Mouse (Mus musculus) kidney, postnatal 0 days (tissue): ENCODE results near the gene Pwp1. TPM values are rescaled to one million over a fixed set of nuclear protein-coding genes. Genes with fewer than 3 reads are reported as not detected.
A peak's percentile ranks its signal among the peaks of the same experiment; 100 is the strongest.

ENCODE experiments used
- ATAC-seq: fragments of 200-750 bp; cut with Nextera tagmentation; replicated peaks from 2 replicates; pipeline ENCODE4 v1.8.0; 2017; ENCODE audit warnings: low read depth, moderate number of reproducible peaks, moderate TSS enrichment, moderate library complexity; ENCODE audit not compliant: low FRiP score
- DNase-seq: peaks from one replicate; pipeline ENCODE4 v3.0.0-alpha.2; 2016; ENCODE audit warnings: low spot score
- H3K27ac ChIP-seq: fragments of 300-500 bp; sonication (generic); 2 replicates; pipeline ENCODE4 v1.5.1; 2014; ENCODE audit warnings: mild to moderate bottlenecking
- H3K27me3 ChIP-seq: fragments of 300-500 bp; sonication (generic); 2 replicates; pipeline ENCODE4 v1.6.1; 2014; ENCODE audit warnings: low read length, mixed read lengths; ENCODE audit not compliant: insufficient read depth
- H3K36me3 ChIP-seq: fragments of 300-500 bp; sonication (generic); 2 replicates; pipeline ENCODE4 v1.6.1; 2014; ENCODE audit warnings: low read length, mixed read lengths; ENCODE audit not compliant: insufficient read depth
- H3K4me1 ChIP-seq: fragments of 300-500 bp; sonication (generic); replicated peaks from 2 replicates; pipeline ENCODE4 v1.6.1; 2014; ENCODE audit warnings: antibody characterized with exemption, low read length, mixed read lengths; ENCODE audit not compliant: insufficient read depth
- H3K4me2 ChIP-seq: fragments of 300-500 bp; sonication (generic); 2 replicates; pipeline ENCODE4 v1.6.1; 2014; ENCODE audit warnings: mild to moderate bottlenecking, low read length, moderate library complexity, mixed read lengths
- H3K4me3 ChIP-seq: fragments of 300-500 bp; sonication (generic); replicated peaks from 2 replicates; pipeline ENCODE4 v1.5.1; 2014; ENCODE audit warnings: low read depth, low read length
- H3K9ac ChIP-seq: fragments of 300-500 bp; sonication (generic); 2 replicates; pipeline ENCODE4 v1.6.1; 2014; ENCODE audit warnings: low read depth, low read length
- H3K9me3 ChIP-seq: fragments of 300-500 bp; sonication (generic); replicated peaks from 2 replicates; pipeline ENCODE4 v1.6.1; 2016; ENCODE audit warnings: low read length, inconsistent platforms, mixed read lengths
- CTCF ChIP-seq: IDR thresholded peaks from 2 replicates; pipeline ENCODE4 v1.5.1; 2016; ENCODE audit warnings: antibody characterized with exemption, low read depth, mild to moderate bottlenecking, moderate library complexity
- WGBS: fragments of 180-500 bp; shearing (Covaris S2); extraction: QIAGEN DNeasy Blood & Tissue Kit; methylation state at CpG from one replicate; pipeline ENCODE4 v1.1.7; 2014; 5-methylcytosine and 5-hydroxymethylcytosine counted together
- polyA plus RNA-seq: library from polyadenylated mRNA; unstranded; fragments of >200 nt; fragmentation: Nextera tagmentation; extraction: Ambion mirVana; gene quantifications from 2 replicates; pipeline ENCODE4 v1.2.1, GENCODE M21; 2015

Pwp1 gene
- polyA plus RNA-seq, 1 experiment from 2014 or later, result 55.6 TPM

DNA sequence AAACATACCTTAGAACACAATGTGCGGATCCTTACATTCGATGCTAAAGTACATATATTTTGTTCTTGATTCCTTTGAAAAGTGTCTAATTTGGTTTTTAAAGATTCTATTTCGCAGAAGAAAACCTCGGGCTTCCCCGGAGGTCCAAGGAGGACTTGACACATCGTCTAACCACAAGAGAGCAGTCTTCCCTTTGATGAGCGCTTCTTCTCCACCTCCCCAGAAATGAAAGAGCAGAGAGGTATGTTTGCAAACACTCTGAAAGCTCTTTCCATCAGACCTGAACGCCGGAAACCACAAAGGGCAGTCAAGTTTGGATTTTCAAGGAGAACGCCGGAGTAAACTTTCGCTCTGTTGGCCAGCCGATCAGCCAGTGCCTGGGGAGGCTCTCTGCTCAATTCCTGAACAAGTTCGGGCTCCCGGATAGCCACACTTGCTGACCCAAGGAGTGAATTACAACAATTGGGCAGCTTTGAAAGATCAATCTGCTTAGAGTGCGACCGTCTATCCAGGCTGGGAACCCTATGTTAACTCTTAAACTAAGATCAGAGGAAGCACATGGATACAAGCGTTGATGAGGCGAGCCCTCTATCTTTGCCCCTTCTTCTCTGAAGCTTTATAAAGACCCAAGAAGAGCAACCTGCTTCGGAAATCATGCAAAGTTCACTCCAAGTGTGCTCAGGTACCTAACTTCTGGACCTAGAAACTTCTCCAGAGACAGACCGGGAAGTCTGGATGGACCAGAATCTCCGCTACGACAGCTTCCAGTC, 98.6 kb downstream of the Pwp1 start, which contains the start of gene Ascl4:
Ascl4 (plus strand) TSS at position 6 of the 770 bp plus-strand sequence.
- Histone ChIP-seq H3K36me3 (no peaks in the 10 kb centered on the region), H3K4me1 (no peaks in the 10 kb centered on the region; the same call in 1 of the 2 replicates), H3K27me3 (no peaks in the 10 kb centered on the region), H3K4me2 (peak within 1 kb of the TSS; percentile 96), H3K27ac (peak within 1 kb of the TSS; percentile 47), H3K9me3 (no peaks in the 10 kb centered on the region), H3K4me3 (peak within 1 kb of the TSS; percentile 53), H3K9ac (peak within 1 kb of the TSS; percentile 49; the same call in 1 of the 2 replicates)
- TF ChIP-seq CTCF, result peak; percentile 8; the same call in 1 of the 2 replicates
- DNase-seq (peak; percentile 37), ATAC-seq (peak; percentile 29; the same call in 1 of the 2 replicates)
- 1% methylated on average over 23 of the region's 23 CpGs for WGBS

- H3K4me1 ChIP-seq, result no peaks in the 10 kb centered on the region; the same call in 1 of the 2 replicates
- no peaks in the 10 kb centered on the region for H3K27me3 ChIP-seq
- DNase-seq (peak; percentile 67), ATAC-seq (peak; percentile 80)
- no peaks in the 10 kb centered on the region for H3K36me3 ChIP-seq
- peak; percentile 57 for TF ChIP-seq CTCF
- H3K27ac ChIP-seq, result peak overlapping the region; percentile 47
- peak overlapping the region; percentile 53 for H3K4me3 ChIP-seq
- H3K9ac ChIP-seq, result peak overlapping the region; percentile 49; the same call in 1 of the 2 replicates
- under 1% methylated on average over 63 of the region's 63 CpGs for WGBS
- peak overlapping the region; percentile 96 for H3K4me2 ChIP-seq
- no peaks in the 10 kb centered on the region for H3K9me3 ChIP-seq
Measured at GRCm38 (mm10) chr10:85928499-85929207, 99.4 kb downstream of the Pwp1 start.

GRCm38 (mm10) chr10:85929208-85929591, 99.9 kb downstream of the Pwp1 start:
- DNase-seq (no peak), ATAC-seq (no peak)
- 38% methylated on average over 11 of the region's 11 CpGs for WGBS
- no peak overlapping the region for H3K27ac ChIP-seq
- H3K4me1 ChIP-seq, result no peaks in the 10 kb centered on the region; the same call in 1 of the 2 replicates
- no peaks in the 10 kb centered on the region for H3K9me3 ChIP-seq
- no peaks in the 10 kb centered on the region for H3K27me3 ChIP-seq
- peak overlapping the region; percentile 96 for H3K4me2 ChIP-seq
- no peak overlapping the region for H3K9ac ChIP-seq
- no peak for TF ChIP-seq CTCF
- 0 out of 2 replicates have a peak overlapping the region, but pooled peaks have one; percentile 53 for H3K4me3 ChIP-seq
- H3K36me3 ChIP-seq, result no peaks in the 10 kb centered on the region

- Histone ChIP-seq H3K9ac (no peak overlapping the region), H3K9me3 (no peaks in the 10 kb centered on the region), H3K4me1 (no peaks in the 10 kb centered on the region; the same call in 1 of the 2 replicates), H3K27me3 (no peaks in the 10 kb centered on the region), H3K36me3 (no peaks in the 10 kb centered on the region), H3K4me3 (no peak overlapping the region), H3K4me2 (no peak overlapping the region), H3K27ac (no peak overlapping the region)
- TF ChIP-seq CTCF, result no peak
- no peak for ATAC-seq
- DNase-seq, result no peak
- WGBS, result 93% methylated on average over 11 of the region's 11 CpGs
Measured at GRCm38 (mm10) chr10:85929962-85930361, 100.7 kb downstream of the Pwp1 start.

- H3K4me1 ChIP-seq, result no peaks in the 10 kb centered on the region
- DNase-seq (no peak), ATAC-seq (no peak)
- no peak overlapping the region for H3K4me3 ChIP-seq
- TF ChIP-seq CTCF, result no peak
- H3K27me3 ChIP-seq, result no peaks in the 10 kb centered on the region
- no peak overlapping the region for H3K4me2 ChIP-seq
- no peaks in the 10 kb centered on the region for H3K9me3 ChIP-seq
- peaks cover 37% of the 10 kb centered on the region for H3K36me3 ChIP-seq
- no peak overlapping the region for H3K27ac ChIP-seq
- WGBS, result 96% methylated on average over 6 of the region's 6 CpGs
- no peak overlapping the region for H3K9ac ChIP-seq
Measured at GRCm38 (mm10) chr10:85936280-85936965, 107.1 kb downstream of the Pwp1 start.

Other genes with a start within 250 kb of the Pwp1 start
- 10.9 and 11.4 TPM in 2 replicates for gene Prdm4, start 87.6 kb downstream of the Pwp1 start, polyA plus RNA-seq
- gene Ascl4, start 98.2 kb downstream of the Pwp1 start, polyA plus RNA-seq, result 1.6 and 1.7 TPM in 2 replicates
- 146 and 159 TPM in 2 replicates for gene Rtcb, start 128.3 kb downstream of the Pwp1 start, polyA plus RNA-seq
- 0.25 and 0.38 TPM in 2 replicates for gene Bpifc, start 182.4 kb downstream of the Pwp1 start, polyA plus RNA-seq
- gene Fbxo7, start 192.5 kb downstream of the Pwp1 start, polyA plus RNA-seq, result 41.0 and 42.9 TPM in 2 replicates